Mouse (Mus musculus) bone marrow macrophage, adult 2 months (primary cell): ENCODE measurements around the gene Fkbp8.

Source experiments
- CTCF ChIP-seq: IDR thresholded peaks from 2 replicates; pipeline ENCODE4 v1.5.1; 2012; ENCODE audit warnings: low read depth, mild to moderate bottlenecking, low read length, moderate library complexity
- POLR2A ChIP-seq: IDR thresholded peaks from 2 replicates; pipeline ENCODE4 v1.6.1; 2012; ENCODE audit warnings: mild to moderate bottlenecking, low read depth, low read length, borderline replicate concordance

DNA sequence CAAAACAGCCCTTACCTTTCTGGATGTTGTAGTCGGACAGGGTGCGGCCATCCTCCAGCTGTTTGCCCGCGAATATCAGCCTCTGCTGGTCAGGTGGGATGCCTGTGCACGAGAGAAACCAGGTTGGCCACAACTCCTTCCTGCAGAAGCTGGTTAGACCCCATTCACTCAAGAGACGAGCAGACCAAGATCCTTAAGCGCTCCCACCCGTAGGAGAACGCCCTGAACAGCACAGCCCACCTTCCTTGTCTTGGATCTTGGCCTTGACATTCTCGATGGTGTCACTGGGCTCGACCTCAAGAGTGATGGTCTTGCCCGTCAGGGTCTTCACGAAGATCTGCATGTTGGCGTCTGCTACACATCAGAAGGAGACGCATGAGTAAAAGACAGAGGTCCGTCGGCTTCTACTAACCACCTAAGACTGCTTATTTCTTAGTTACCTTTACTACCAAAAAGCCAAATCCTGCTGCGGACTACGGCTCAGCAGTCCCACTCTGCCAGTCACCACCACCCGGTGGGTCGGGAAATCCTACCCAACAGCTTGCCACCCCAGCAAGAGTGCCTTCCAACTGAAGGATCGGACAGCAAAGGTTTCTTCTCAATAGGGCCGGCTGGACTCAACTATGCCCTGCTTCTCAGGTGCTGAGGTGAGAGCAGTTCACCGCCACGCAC is 18.1 kb upstream of the Fkbp8 start:
- TF ChIP-seq POLR2A: no peak
- TF ChIP-seq CTCF: no peak
